Mouse (Mus musculus): ENCODE results near the gene Piezo1. TPM values are rescaled to one million over a fixed set of nuclear protein-coding genes. Genes with fewer than 3 reads are reported as not detected.

The Piezo1 gene
- polyA plus RNA-seq, 1 experiment = 146 TPM

GRCm38 (mm10) chr8:122475580-122476320 is 75.4 kb downstream of the Piezo1 start, which contains the start of the genes Rnf166 and Ctu2:
Rnf166 (minus strand) TSS chr8:122476064.
Ctu2 (plus strand) TSS chr8:122476143.
- Histone ChIP-seq H3K27ac (ENCODE audit: insufficient read depth, low read length) (peak within 1 kb of the TSS; percentile 34), H3K4me3 (ENCODE audit: insufficient read depth, low read length) (peak within 1 kb of the TSS; percentile 93), H3K4me1 (ENCODE audit: control insufficient read depth, insufficient read depth, low read length) (peaks cover 3% of the 10 kb centered on the region)
- TF ChIP-seq CTCF (IDR thresholded peaks at IDR 0.05; ENCODE audit: borderline replicate concordance, insufficient read depth, low read length) (no peak), POLR2A (IDR thresholded peaks at IDR 0.05; ENCODE audit: low read depth, low read length) (peak; percentile 59)

- TF ChIP-seq POLR2A (IDR thresholded peaks at IDR 0.05; ENCODE audit: low read depth, low read length) (no peak), CTCF (IDR thresholded peaks at IDR 0.05; ENCODE audit: borderline replicate concordance, insufficient read depth, low read length) (no peak)
- Histone ChIP-seq H3K27ac (ENCODE audit: insufficient read depth, low read length) (peak overlapping the region; percentile 2; the same call in 1 of the 2 replicates), H3K4me3 (ENCODE audit: insufficient read depth, low read length) (peak overlapping the region; percentile 93), H3K4me1 (ENCODE audit: control insufficient read depth, insufficient read depth, low read length) (peaks cover 3% of the 10 kb centered on the region)
Observed at GRCm38 (mm10) chr8:122474951-122475560, 76.1 kb downstream of the Piezo1 start.

GRCm38 (mm10) chr8:122473911-122474421 is 77.2 kb downstream of the Piezo1 start:
- H3K27ac ChIP-seq (ENCODE audit: insufficient read depth, low read length) = no peak overlapping the region
- H3K4me3 ChIP-seq (ENCODE audit: insufficient read depth, low read length) = no peak overlapping the region
- TF ChIP-seq POLR2A (IDR thresholded peaks at IDR 0.05; ENCODE audit: low read depth, low read length) (no peak), CTCF (IDR thresholded peaks at IDR 0.05; ENCODE audit: borderline replicate concordance, insufficient read depth, low read length) (no peak)
- H3K4me1 ChIP-seq (ENCODE audit: control insufficient read depth, insufficient read depth, low read length) = peaks cover 3% of the 10 kb centered on the region

- no peak overlapping the region for H3K4me3 ChIP-seq (ENCODE audit: insufficient read depth, low read length)
Observed at GRCm38 (mm10) chr8:122470691-122471090, 80.4 kb downstream of the Piezo1 start.

GRCm38 (mm10) chr8:122469965-122470364 is 81.2 kb downstream of the Piezo1 start:
- no peak overlapping the region for H3K4me3 ChIP-seq (ENCODE audit: insufficient read depth, low read length)
- TF ChIP-seq CTCF (IDR thresholded peaks at IDR 0.05; ENCODE audit: borderline replicate concordance, insufficient read depth, low read length) = no peak
- TF ChIP-seq POLR2A (IDR thresholded peaks at IDR 0.05; ENCODE audit: low read depth, low read length) = no peak
- no peaks in the 10 kb centered on the region; the same call in 1 of the 2 replicates for H3K4me1 ChIP-seq (ENCODE audit: control insufficient read depth, insufficient read depth, low read length)
- no peak overlapping the region for H3K27ac ChIP-seq (ENCODE audit: insufficient read depth, low read length)

More at GRCm38 (mm10) chr8:122470691-122471090, 80.4 kb downstream of the Piezo1 start:
- Histone ChIP-seq H3K4me1 (ENCODE audit: control insufficient read depth, insufficient read depth, low read length) (no peaks in the 10 kb centered on the region; the same call in 1 of the 2 replicates), H3K27ac (ENCODE audit: insufficient read depth, low read length) (no peak overlapping the region)
- TF ChIP-seq POLR2A (IDR thresholded peaks at IDR 0.05; ENCODE audit: low read depth, low read length) = no peak
- TF ChIP-seq CTCF (IDR thresholded peaks at IDR 0.05; ENCODE audit: borderline replicate concordance, insufficient read depth, low read length) = no peak

GRCm38 (mm10) chr8:122469407-122469806 is 81.7 kb downstream of the Piezo1 start:
- H3K27ac ChIP-seq (ENCODE audit: insufficient read depth, low read length) = no peak overlapping the region
- no peaks in the 10 kb centered on the region; the same call in 1 of the 2 replicates for H3K4me1 ChIP-seq (ENCODE audit: control insufficient read depth, insufficient read depth, low read length)
- TF ChIP-seq CTCF (IDR thresholded peaks at IDR 0.05; ENCODE audit: borderline replicate concordance, insufficient read depth, low read length) (no peak), POLR2A (IDR thresholded peaks at IDR 0.05; ENCODE audit: low read depth, low read length) (no peak)
- no peak overlapping the region for H3K4me3 ChIP-seq (ENCODE audit: insufficient read depth, low read length)

- TF ChIP-seq POLR2A (IDR thresholded peaks at IDR 0.05; ENCODE audit: low read depth, low read length) (no peak), CTCF (IDR thresholded peaks at IDR 0.05; ENCODE audit: borderline replicate concordance, insufficient read depth, low read length) (no peak)
- no peak overlapping the region for H3K27ac ChIP-seq (ENCODE audit: insufficient read depth, low read length)
- no peak overlapping the region for H3K4me3 ChIP-seq (ENCODE audit: insufficient read depth, low read length)
- H3K4me1 ChIP-seq (ENCODE audit: control insufficient read depth, insufficient read depth, low read length) = peaks cover 6% of the 10 kb centered on the region; the same call in 1 of the 2 replicates
Observed at GRCm38 (mm10) chr8:122467816-122468215, 83.3 kb downstream of the Piezo1 start.

GRCm38 (mm10) chr8:122464985-122465384 is 86.1 kb downstream of the Piezo1 start:
- Histone ChIP-seq H3K27ac (ENCODE audit: insufficient read depth, low read length) (no peak overlapping the region), H3K4me1 (ENCODE audit: control insufficient read depth, insufficient read depth, low read length) (peaks cover 21% of the 10 kb centered on the region), H3K4me3 (ENCODE audit: insufficient read depth, low read length) (no peak overlapping the region)
- no peak for TF ChIP-seq CTCF (IDR thresholded peaks at IDR 0.05; ENCODE audit: borderline replicate concordance, insufficient read depth, low read length)
- no peak for TF ChIP-seq POLR2A (IDR thresholded peaks at IDR 0.05; ENCODE audit: low read depth, low read length)

GRCm38 (mm10) chr8:122463651-122464640 is 87.2 kb downstream of the Piezo1 start:
- H3K27ac ChIP-seq (ENCODE audit: insufficient read depth, low read length) = no peak overlapping the region
- H3K4me3 ChIP-seq (ENCODE audit: insufficient read depth, low read length) = no peak overlapping the region
- TF ChIP-seq POLR2A (IDR thresholded peaks at IDR 0.05; ENCODE audit: low read depth, low read length) (no peak), CTCF (IDR thresholded peaks at IDR 0.05; ENCODE audit: borderline replicate concordance, insufficient read depth, low read length) (no peak)
- H3K4me1 ChIP-seq (ENCODE audit: control insufficient read depth, insufficient read depth, low read length) = peaks cover 21% of the 10 kb centered on the region
